Mouse (Mus musculus): ENCODE measurements around the gene Nans. TPM values are rescaled to one million over a fixed set of nuclear protein-coding genes. Genes with fewer than 3 reads are reported as not detected.

The Nans gene
- polyA plus RNA-seq, 1 experiment from 2014 or later = 97.6 TPM

Other genes with a start within 250 kb of the Nans start
- gene Foxe1, start 145.6 kb upstream of the Nans start, polyA plus RNA-seq (2014; fragmentation: Nextera tagmentation; extraction: Ambion mirVana) = 1.4 and 1.5 TPM in 2 replicates
- gene Trmo, start 99.8 kb upstream of the Nans start, polyA plus RNA-seq (2014; fragmentation: Nextera tagmentation; extraction: Ambion mirVana) = 11.8 and 12.3 TPM in 2 replicates
- gene Hemgn, start 75.7 kb upstream of the Nans start, polyA plus RNA-seq (2014; fragmentation: Nextera tagmentation; extraction: Ambion mirVana) = 13.9 and 16.7 TPM in 2 replicates
- 327 and 354 TPM in 2 replicates for gene Anp32b, start 38.3 kb upstream of the Nans start, polyA plus RNA-seq (2014; fragmentation: Nextera tagmentation; extraction: Ambion mirVana)
- gene Trim14, start 46.9 kb downstream of the Nans start, polyA plus RNA-seq (2014; fragmentation: Nextera tagmentation; extraction: Ambion mirVana) = 2.0 and 2.7 TPM in 2 replicates
- gene Coro2a, start 113.0 kb downstream of the Nans start, polyA plus RNA-seq (2014; fragmentation: Nextera tagmentation; extraction: Ambion mirVana) = 6.0 and 6.9 TPM in 2 replicates
- 1.3 and 1.6 TPM in 2 replicates for gene Tbc1d2, start 161.0 kb downstream of the Nans start, polyA plus RNA-seq (2014; fragmentation: Nextera tagmentation; extraction: Ambion mirVana)